Mouse (Mus musculus) large intestine, adult 2 months (tissue): ENCODE measurements around the gene Vmn2r35. TPM values are rescaled to one million over a fixed set of nuclear protein-coding genes. Genes with fewer than 3 reads are reported as not detected.
"Not testable (repeated sequence)": the region's sequence is repeated elsewhere in the genome, so short reads cannot be mapped to it uniquely, and the experiment has no call there.

Experiments used
- DNase-seq: peaks from one replicate; pipeline ENCODE4 v3.0.0-alpha.2; 2012; ENCODE audit warnings: low read depth, low spot score
- WGBS: fragments of 180-500 bp; shearing (Covaris S2); methylation state at CpG from one replicate; pipeline ENCODE4 v1.1.7; 2018; 5-methylcytosine and 5-hydroxymethylcytosine counted together
- polyA plus RNA-seq: library from polyadenylated mRNA; depleted of rRNA; stranded (reverse); fragments of >200 nt; gene quantifications from 2 replicates; pipeline ENCODE4 v1.2.3, GENCODE M21; 2012; rRNA removed

Gene Vmn2r35
- polyA plus RNA-seq: not detected in 2 replicates

GRCm38 (mm10) chr7:7819767-7820166 is at the start of gene Vmn2r35:
Gene Vmn2r35 (minus strand): TSS chr7:7819867.
- WGBS: no CpG with 5 or more reads among the region's 1 CpGs

GRCm38 (mm10) chr7:7794196-7794595 is 25.5 kb downstream of the Vmn2r35 start:
- not testable (repeated sequence) for DNase-seq
- 91% methylated on average over 7 of the region's 25 CpGs for WGBS

More at GRCm38 (mm10) chr7:7819767-7820166, at the start of gene Vmn2r35:
- not testable (repeated sequence) for DNase-seq

Other genes starting within 250 kb of the Vmn2r35 start
- gene Vmn2r34, start 130.4 kb downstream of the Vmn2r35 start, polyA plus RNA-seq: not detected in 2 replicates
- not detected in 2 replicates for gene Vmn2r36, start 82.6 kb upstream of the Vmn2r35 start, polyA plus RNA-seq